Mouse (Mus musculus) megakaryocyte-erythroid progenitor cell, adult 5 weeks (primary cell): ENCODE measurements around the gene Ffar3. TPM values are rescaled to one million over a fixed set of nuclear protein-coding genes. Genes with fewer than 3 reads are reported as not detected.

Experiments
- polyA plus RNA-seq: library from polyadenylated mRNA; stranded (reverse); fragments of >175 nt; gene quantifications from 2 replicates; pipeline ENCODE4 v1.2.3, GENCODE M21; 2012

Gene Ffar3
- polyA plus RNA-seq: not detected in 2 replicates

DNA sequence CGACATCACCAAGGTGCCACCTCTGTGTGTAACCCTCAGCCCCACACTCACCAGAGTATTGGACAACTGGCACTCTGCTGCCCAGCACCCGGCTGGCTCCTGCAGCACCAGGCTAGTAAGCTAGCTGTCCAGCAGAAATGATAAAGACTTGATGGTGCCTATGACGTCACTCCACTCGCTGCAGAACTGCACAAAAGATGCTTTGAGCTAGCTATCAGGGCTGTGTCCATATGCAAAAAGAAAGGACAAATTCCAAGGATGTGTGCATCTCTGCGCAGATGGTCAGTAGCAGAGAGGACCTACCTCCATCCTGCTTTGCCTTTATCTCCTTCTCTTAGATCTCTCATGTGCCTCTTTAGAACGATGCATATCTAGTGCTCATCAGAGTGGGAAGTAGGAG lies at the start of gene Ffar3:
Gene Ffar3, minus strand, starts transcription at position 101 of the 400 bp plus-strand sequence.

DNA sequence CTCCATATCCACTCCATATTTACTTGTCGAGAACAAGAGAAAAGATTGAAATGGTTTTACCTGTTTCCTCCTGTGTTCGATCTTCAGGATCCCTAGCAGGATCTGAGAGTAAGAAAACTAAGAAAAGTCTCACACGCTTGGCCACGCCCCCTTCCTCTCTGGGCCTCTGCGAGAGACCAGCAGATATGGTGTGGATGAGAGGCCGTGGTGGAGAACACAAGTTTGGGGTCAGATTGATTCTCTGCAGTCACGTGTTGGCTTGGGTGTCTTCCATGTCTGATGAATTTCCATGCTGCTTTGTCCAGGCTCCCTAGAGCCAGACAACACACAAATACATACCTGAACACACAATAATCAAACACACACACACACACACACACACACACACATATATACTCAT lies 24.2 kb upstream of the Ffar3 start, which contains the start of gene Cd22:
Gene Cd22, minus strand, starts transcription at position 167 of the 400 bp plus-strand sequence.

DNA sequence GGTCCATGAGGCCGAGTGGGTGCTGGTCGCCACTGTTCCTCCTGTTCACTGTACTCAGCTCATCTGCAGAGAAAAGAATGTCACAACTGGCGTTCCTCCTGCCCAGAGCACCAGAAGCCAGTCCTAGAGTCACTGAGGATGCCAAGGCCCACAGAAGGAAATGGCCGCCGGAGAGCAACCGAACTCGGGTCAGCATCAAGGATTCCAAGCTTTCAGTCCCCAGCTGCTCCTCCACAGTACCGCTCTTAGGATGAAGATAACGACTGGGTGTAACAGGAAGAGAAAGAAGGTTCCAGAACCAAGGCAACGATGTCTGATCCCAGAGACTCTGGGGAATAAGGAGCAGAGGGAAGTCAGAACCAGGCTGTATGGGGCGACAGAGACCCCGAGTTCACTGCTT lies 5.5 kb upstream of the Ffar3 start, which contains the start of gene Ffar1:
Gene Ffar1, minus strand, starts transcription at position 101 of the 400 bp plus-strand sequence.

DNA sequence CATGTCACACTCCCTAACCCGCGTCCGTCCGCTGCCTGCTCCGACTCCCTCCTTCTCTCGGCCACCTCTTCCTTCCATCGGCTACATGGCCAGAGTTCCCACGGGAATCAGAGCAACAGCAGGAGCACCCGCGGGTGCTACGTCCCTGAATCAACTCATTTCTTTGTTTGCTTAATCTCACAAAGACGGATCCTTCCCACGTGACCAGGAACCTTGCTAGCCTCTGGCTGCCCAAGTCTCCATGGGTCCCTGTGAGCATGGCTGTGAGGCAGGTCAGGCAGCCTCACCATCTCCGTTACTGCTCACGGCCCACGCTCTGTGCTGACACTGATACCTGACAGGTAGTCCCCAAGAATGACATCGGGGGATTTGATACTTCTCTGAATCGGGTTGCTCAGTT lies 32.3 kb downstream of the Ffar3 start, which contains the start of gene Ffar2:
Gene Ffar2, minus strand, starts transcription at position 101 of the 400 bp plus-strand sequence.

Other genes starting within 250 kb of the Ffar3 start
- gene Upk1a, start 243.3 kb downstream of the Ffar3 start, polyA plus RNA-seq: 0.46 and 0.82 TPM in 2 replicates
- 70.6 and 81.6 TPM in 2 replicates for gene Cox6b1, start 230.0 kb downstream of the Ffar3 start, polyA plus RNA-seq
- gene Etv2, start 220.3 kb downstream of the Ffar3 start, polyA plus RNA-seq: 0.23 and 0.25 TPM in 2 replicates
- 287 and 309 TPM in 2 replicates for gene Rbm42, start 205.9 kb downstream of the Ffar3 start, polyA plus RNA-seq
- 39.5 and 49.7 TPM in 2 replicates for gene Haus5, start 191.2 kb downstream of the Ffar3 start, polyA plus RNA-seq
- not detected in 2 replicates for gene Pmis2, start 184.6 kb downstream of the Ffar3 start, polyA plus RNA-seq
- gene 2200002J24Rik, start 157.3 kb downstream of the Ffar3 start, polyA plus RNA-seq: not detected in 2 replicates
- gene Atp4a, start 144.0 kb downstream of the Ffar3 start, polyA plus RNA-seq: 0.93 and 1.6 TPM in 2 replicates
- gene Tmem147, start 126.6 kb downstream of the Ffar3 start, polyA plus RNA-seq: 48.5 and 64.1 TPM in 2 replicates
- not detected in 2 replicates for gene Gapdhs, start 112.5 kb downstream of the Ffar3 start, polyA plus RNA-seq
- 1.7 and 3.2 TPM in 2 replicates for gene Sbsn, start 104.7 kb downstream of the Ffar3 start, polyA plus RNA-seq
- gene Dmkn, start 92.4 kb downstream of the Ffar3 start, polyA plus RNA-seq: 2.0 and 6.7 TPM in 2 replicates
- gene Krtdap, start 68.3 kb downstream of the Ffar3 start, polyA plus RNA-seq: not detected in 2 replicates
- gene Ffar2, start 32.4 kb downstream of the Ffar3 start, polyA plus RNA-seq: 11.4 and 19.2 TPM in 2 replicates
- 0.10 and 0.13 TPM in 2 replicates for gene Ffar1, start 5.4 kb upstream of the Ffar3 start, polyA plus RNA-seq
- gene Cd22, start 24.2 kb upstream of the Ffar3 start, polyA plus RNA-seq: 5.0 and 5.4 TPM in 2 replicates
- gene Mag, start 58.7 kb upstream of the Ffar3 start, polyA plus RNA-seq: 0.37 and 0.72 TPM in 2 replicates
- not detected in 2 replicates for gene Hamp2, start 68.5 kb upstream of the Ffar3 start, polyA plus RNA-seq
- gene Hamp, start 87.9 kb upstream of the Ffar3 start, polyA plus RNA-seq: not detected in 2 replicates
- gene Usf2, start 100.6 kb upstream of the Ffar3 start, polyA plus RNA-seq: 169 and 182 TPM in 2 replicates
- gene Lsr, start 117.3 kb upstream of the Ffar3 start, polyA plus RNA-seq: 1.3 and 1.5 TPM in 2 replicates
- 0.08 TPM in 1 of 2 replicates, not detected in the other for gene Fam187b, start 117.6 kb upstream of the Ffar3 start, polyA plus RNA-seq
- gene Fxyd5, start 186.3 kb upstream of the Ffar3 start, polyA plus RNA-seq: 870 and 944 TPM in 2 replicates
- 0.36 and 1.3 TPM in 2 replicates for gene Fxyd7, start 195.3 kb upstream of the Ffar3 start, polyA plus RNA-seq
- 4.9 and 6.1 TPM in 2 replicates for gene Fxyd1, start 201.0 kb upstream of the Ffar3 start, polyA plus RNA-seq
- gene Lgi4, start 203.2 kb upstream of the Ffar3 start, polyA plus RNA-seq: 0.01 TPM in 1 of 2 replicates, not detected in the other
- not detected in 2 replicates for gene Fxyd3, start 220.5 kb upstream of the Ffar3 start, polyA plus RNA-seq